Mouse (Mus musculus) CH12.LX (cell line): Measurements from ENCODE around the gene Rccd1. TPM values are rescaled to one million over a fixed set of nuclear protein-coding genes. Genes with fewer than 3 reads are reported as not detected.

Experiments used
- DNase-seq: peaks from one replicate; pipeline ENCODE4 v3.0.0-alpha.2; 2013; ENCODE audit errors: extremely low read depth
- H3K27ac ChIP-seq: 2 replicates; pipeline ENCODE4 v1.5.1; 2012; ENCODE audit warnings: low read depth, mild to moderate bottlenecking, control low read depth, moderate library complexity; ENCODE audit not compliant: insufficient read depth
- H3K27me3 ChIP-seq: replicated peaks from 2 replicates; pipeline ENCODE3; 2012; ENCODE audit warnings: inconsistent platforms
- H3K36me3 ChIP-seq, 2 experiments: replicated peaks in 1 of 2; 2 replicates each; pipeline versions ENCODE3 to v1.6.1; 2012; ENCODE audit warnings: inconsistent platforms in 1 of 2, low read length in 1 of 2, mild to moderate bottlenecking in 1 of 2, mixed read lengths in 1 of 2, moderate library complexity in 1 of 2; ENCODE audit not compliant: control insufficient read depth in 1 of 2, insufficient read depth in 1 of 2
- H3K4me1 ChIP-seq, 2 experiments: 2 replicates each; pipeline ENCODE4 v1.6.1; 2012; ENCODE audit warnings: inconsistent platforms in 1 of 2, moderate library complexity in 1 of 2; ENCODE audit not compliant: insufficient read depth in 2 of 2, control insufficient read depth in 1 of 2
- H3K4me2 ChIP-seq: 2 replicates; pipeline ENCODE4 v1.6.1; 2012; ENCODE audit warnings: low read depth, mild to moderate bottlenecking, control low read depth; ENCODE audit not compliant: poor library complexity, insufficient read depth, severe bottlenecking
- H3K4me3 ChIP-seq, 3 experiments: fragments of 150-350 bp in 1 of 3; sonication (generic) in 1 of 3; replicated peaks in 1 of 3; 2 replicates each; pipeline versions ENCODE3 to v1.5.1; 2011 to 2012; ENCODE audit warnings: low read depth in 2 of 3, low read length in 2 of 3, mild to moderate bottlenecking in 2 of 3, moderate library complexity in 2 of 3, control low read depth in 1 of 3, improper control_type of control experiment in 1 of 3, inconsistent platforms in 1 of 3, mixed read lengths in 1 of 3; ENCODE audit not compliant: poor library complexity in 1 of 3
- H3K79me2 ChIP-seq: replicated peaks from 2 replicates; pipeline ENCODE4 v1.6.1; 2012; ENCODE audit warnings: mild to moderate bottlenecking, moderate library complexity; ENCODE audit not compliant: control insufficient read depth, poor library complexity, insufficient read depth, severe bottlenecking; ENCODE audit errors: extremely low read depth
- H3K9ac ChIP-seq: 2 replicates; pipeline ENCODE4 v1.6.1; 2012; ENCODE audit warnings: low read depth, mild to moderate bottlenecking, control low read depth, moderate library complexity; ENCODE audit not compliant: insufficient read depth
- H3K9me3 ChIP-seq: replicated peaks from 2 replicates; pipeline ENCODE3; 2012; ENCODE audit warnings: low read length, inconsistent platforms, mixed read lengths
- BHLHE40 ChIP-seq: IDR thresholded peaks from 2 replicates; pipeline ENCODE4 v1.6.1; 2011; ENCODE audit warnings: mild to moderate bottlenecking, low read depth, low read length, improper control_type of control experiment
- ELF1 ChIP-seq: IDR thresholded peaks from 2 replicates; pipeline ENCODE4 v1.6.1; 2014; ENCODE audit warnings: low read depth, mild to moderate bottlenecking, inconsistent platforms, low read length, improper control_type of control experiment
- ETS1 ChIP-seq: conservative IDR thresholded peaks from 2 replicates; pipeline ENCODE4 v1.6.1; 2012; ENCODE audit warnings: low read depth, mild to moderate bottlenecking, inconsistent platforms, low read length, improper control_type of control experiment, moderate library complexity
- GABPA ChIP-seq: IDR thresholded peaks from 2 replicates; pipeline ENCODE4 v1.6.1; 2012; ENCODE audit warnings: low read depth, low read length, improper control_type of control experiment, inconsistent platforms; ENCODE audit not compliant: insufficient replicate concordance
- JUND ChIP-seq: conservative IDR thresholded peaks from 2 replicates; pipeline ENCODE4 v1.6.1; 2011; ENCODE audit warnings: low read depth, low read length, improper control_type of control experiment
- KAT2A ChIP-seq: IDR thresholded peaks from 2 replicates; pipeline ENCODE4 v1.6.1; 2012; ENCODE audit warnings: low read length, improper control_type of control experiment, inconsistent platforms; ENCODE audit not compliant: insufficient replicate concordance
- MAFK ChIP-seq: IDR thresholded peaks from 2 replicates; pipeline ENCODE4 v1.6.1; 2011; ENCODE audit warnings: low read length, improper control_type of control experiment; ENCODE audit not compliant: insufficient replicate concordance
- MAZ ChIP-seq: IDR thresholded peaks from 2 replicates; pipeline ENCODE4 v1.6.1; 2012; ENCODE audit warnings: low read depth, mild to moderate bottlenecking, inconsistent platforms, low read length, improper control_type of control experiment, moderate library complexity
- MXI1 ChIP-seq: IDR thresholded peaks from 2 replicates; pipeline ENCODE4 v1.6.1; 2011; ENCODE audit warnings: mild to moderate bottlenecking, low read depth, low read length, improper control_type of control experiment
- NELFE ChIP-seq: IDR thresholded peaks from 2 replicates; pipeline ENCODE4 v1.6.1; 2011; ENCODE audit warnings: low read depth, low read length, improper control_type of control experiment
- NRF1 ChIP-seq: IDR thresholded peaks from 2 replicates; pipeline ENCODE4 v1.6.1; 2014; ENCODE audit warnings: low read depth, mild to moderate bottlenecking, inconsistent platforms, low read length, improper control_type of control experiment, moderate library complexity
- PAX5 ChIP-seq: IDR thresholded peaks from 2 replicates; pipeline ENCODE4 v1.6.1; 2012; ENCODE audit warnings: low read length, inconsistent platforms, mixed read lengths
- POLR2A ChIP-seq: IDR thresholded peaks from 2 replicates; pipeline ENCODE4 v1.6.1; 2011; ENCODE audit warnings: low read depth, mild to moderate bottlenecking, improper control_type of control experiment, low read length
- POLR2AphosphoS2 ChIP-seq: IDR thresholded peaks from 2 replicates; pipeline ENCODE4 v1.6.1; 2011; ENCODE audit warnings: low read depth, low read length, improper control_type of control experiment
- RCOR1 ChIP-seq: conservative IDR thresholded peaks from 2 replicates; pipeline ENCODE4 v1.6.1; 2012; ENCODE audit warnings: low read depth, mild to moderate bottlenecking, inconsistent platforms, low read length, improper control_type of control experiment
- SIN3A ChIP-seq: IDR thresholded peaks from 2 replicates; pipeline ENCODE4 v1.6.1; 2012; ENCODE audit warnings: low read length, improper control_type of control experiment, inconsistent platforms
- TBP ChIP-seq: conservative IDR thresholded peaks from 2 replicates; pipeline ENCODE4 v1.6.1; 2011; ENCODE audit warnings: low read depth, low read length, improper control_type of control experiment
- TCF12 ChIP-seq: IDR thresholded peaks from 2 replicates; pipeline ENCODE4 v1.6.1; 2014; ENCODE audit warnings: low read depth, mild to moderate bottlenecking, inconsistent platforms, low read length, improper control_type of control experiment
- USF2 ChIP-seq: conservative IDR thresholded peaks from 2 replicates; pipeline ENCODE4 v1.6.1; 2011; ENCODE audit warnings: low read depth, low read length, improper control_type of control experiment
- ZKSCAN1 ChIP-seq: IDR thresholded peaks from 2 replicates; pipeline ENCODE4 v1.6.1; 2012; ENCODE audit warnings: low read depth, inconsistent platforms, low read length, improper control_type of control experiment, borderline replicate concordance
- ZMIZ1 ChIP-seq: IDR thresholded peaks from 2 replicates; pipeline ENCODE4 v1.6.1; 2012; ENCODE audit warnings: low read depth, mild to moderate bottlenecking, inconsistent platforms, low read length, improper control_type of control experiment
- dilution Hi-C: fragments of 300-500 bp; cut with MboI; formaldehyde crosslinking; loops from 2 replicates; pipeline ENCODE4 v1.14.3; 2020; ENCODE audit warnings: low sequenced_read_pairs; ENCODE audit not compliant: extremely low pct_unique_long_range_greater_than_20kb, extremely low pct_ligation_motif_present
- in situ Hi-C: fragments of 300-500 bp; cut with MboI; formaldehyde crosslinking; loops from 3 replicates; pipeline ENCODE4 v1.14.3; 2019; ENCODE audit warnings: low sequenced_read_pairs, low pct_ligation_motif_present, low pct_unique_long_range_greater_than_20kb, mixed read lengths
- polyA plus RNA-seq: library from polyadenylated mRNA; unstranded; fragments of >175 nt; gene quantifications from 2 replicates; pipeline ENCODE4 v1.2.1, GENCODE M21; 2012; ENCODE audit warnings: low read depth; ENCODE audit not compliant: insufficient read length
- total RNA-seq, 2 experiments: library from RNA; depleted of rRNA; stranded (reverse); fragments of 300-350 nt in 1 of 2; fragments of >200 nt in 1 of 2; gene quantifications; 2 replicates each; pipeline ENCODE4 v1.2.3; 2012 to 2014

The Rccd1 gene
- total and polyA plus RNA-seq, 3 experiments = 17.4 to 18.5 (median 18.3) TPM

DNA sequence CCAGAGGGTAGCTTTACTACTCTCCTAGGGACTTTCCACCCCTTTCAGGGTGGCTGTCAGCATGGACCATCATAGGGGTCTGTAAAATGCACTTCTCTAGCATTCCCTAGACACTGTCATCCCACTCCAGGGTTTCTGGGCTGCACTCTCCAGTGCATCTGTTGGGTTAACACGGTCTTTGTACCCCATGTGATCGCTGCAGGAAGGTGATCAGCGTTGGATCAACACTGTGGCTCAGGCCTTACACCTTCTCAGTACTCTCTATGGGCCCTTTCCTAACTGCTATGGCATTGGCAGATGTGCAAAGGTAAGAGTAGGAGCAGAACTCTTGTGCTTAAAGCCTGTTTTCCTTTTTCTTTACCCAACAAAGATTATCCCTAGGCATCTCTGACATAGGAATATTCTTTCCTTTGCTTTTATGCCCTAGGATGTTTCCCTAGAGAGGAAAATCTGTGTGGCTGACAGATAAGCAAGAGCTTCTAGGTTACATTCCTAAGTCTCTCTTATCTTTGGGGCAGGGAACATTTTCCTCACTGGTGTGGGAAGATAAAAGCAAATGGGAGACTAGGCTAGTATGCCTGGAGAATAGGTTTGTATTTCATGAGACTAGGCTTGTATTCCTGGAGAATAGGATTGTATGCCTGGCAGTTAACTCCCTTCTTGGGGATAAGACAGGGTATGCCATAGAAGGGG is 40.9 kb downstream of the Rccd1 start:
- no peak for TF ChIP-seq ZMIZ1
- no peak for TF ChIP-seq MAZ
- TF ChIP-seq BHLHE40 = no peak
- TF ChIP-seq ZKSCAN1 = no peak
- no peak for TF ChIP-seq KAT2A
- TF ChIP-seq ELF1 = no peak
- no peak for TF ChIP-seq MAFK
- TF ChIP-seq NRF1 = no peak
- TF ChIP-seq SIN3A = no peak
- TF ChIP-seq RCOR1 = no peak
- TF ChIP-seq, all 38 proteins: peak for 0
- no peak overlapping the region for H3K4me2 ChIP-seq
- H3K9me3 ChIP-seq = no peaks in the 10 kb centered on the region
- no peak overlapping the region for H3K27ac ChIP-seq
- H3K27me3 ChIP-seq = no peaks in the 10 kb centered on the region
- H3K9ac ChIP-seq = no peak overlapping the region
- H3K4me1 ChIP-seq = no peaks in the 10 kb centered on the region
- H3K36me3 ChIP-seq = peaks cover 57 to 95% of the 10 kb centered on the region in 2 experiments
- dilution Hi-C loops (no loop called here), in situ Hi-C loops (no loop called here)
- no peak for DNase-seq
- no peaks in the 10 kb centered on the region for H3K79me2 ChIP-seq
- no peak overlapping the region for H3K4me3 ChIP-seq

DNA sequence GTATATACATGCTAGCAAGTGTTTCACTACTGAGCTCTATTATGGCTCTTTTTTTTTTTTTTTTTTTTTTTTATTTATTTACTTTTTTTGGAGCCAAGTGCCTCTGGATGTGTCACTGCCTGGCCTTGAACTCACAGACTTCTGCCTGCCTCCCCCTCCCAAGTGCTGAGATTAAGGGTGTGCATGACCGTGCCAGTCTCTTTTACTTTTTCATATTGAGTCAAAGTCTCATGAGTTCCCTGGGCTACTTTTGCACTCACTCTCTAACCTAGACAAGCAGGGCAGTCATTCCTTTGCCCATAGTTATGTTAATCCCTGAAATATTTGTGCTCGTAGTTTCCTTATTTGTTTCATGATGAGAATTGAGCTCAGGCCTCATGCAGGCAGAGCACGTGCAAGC is 42.6 kb downstream of the Rccd1 start:
- Histone ChIP-seq H3K4me1 (no peaks in the 10 kb centered on the region), H3K27me3 (no peaks in the 10 kb centered on the region), H3K79me2 (no peaks in the 10 kb centered on the region)
- in situ Hi-C loops = no loop called here
- DNase-seq = no peak
- TF ChIP-seq SIN3A (no peak), NELFE (no peak), TCF12 (no peak), USF2 (no peak), PAX5 (no peak), POLR2A (no peak), GABPA (no peak), MXI1 (no peak), POLR2AphosphoS2 (no peak), TBP (no peak), ETS1 (no peak), JUND (no peak), ZMIZ1 (no peak)
- TF ChIP-seq, all 38 proteins: peak for 0
- dilution Hi-C loops = no loop called here
- Histone ChIP-seq H3K9ac (no peak overlapping the region), H3K36me3 (peaks cover 49 to 95% of the 10 kb centered on the region in 2 experiments), H3K4me2 (no peak overlapping the region), H3K4me3 (no peak overlapping the region), H3K9me3 (no peaks in the 10 kb centered on the region), H3K27ac (no peak overlapping the region)
